Mouse (Mus musculus): ENCODE data around the gene Nagk.
"Not testable (repeated sequence)": the region's sequence is repeated elsewhere in the genome, so short reads cannot be mapped to it uniquely, and the experiment has no call there.

Gene Nagk

DNA sequence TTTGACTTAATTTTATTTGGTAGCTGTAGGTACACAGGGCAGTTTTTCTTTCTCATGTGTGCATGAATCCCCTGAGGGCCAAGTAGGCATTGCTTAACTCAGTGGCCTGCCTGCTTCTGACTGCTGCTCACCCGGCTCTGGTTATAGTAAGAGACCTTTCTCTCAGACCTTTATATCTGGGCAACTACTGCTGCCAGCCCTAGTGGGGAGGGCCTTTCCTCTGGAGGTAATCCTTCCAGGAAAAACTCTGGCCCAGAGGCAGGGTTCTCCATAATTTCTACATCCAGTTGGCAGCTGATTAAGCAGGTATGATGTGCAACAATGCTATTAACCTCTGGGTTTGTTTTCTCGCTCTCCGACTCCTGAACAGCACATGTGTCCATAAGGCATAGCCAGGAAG, 8.1 kb downstream of the Nagk start:
- in situ Hi-C loops (cut with MboI, MseI), result no loop called here

DNA sequence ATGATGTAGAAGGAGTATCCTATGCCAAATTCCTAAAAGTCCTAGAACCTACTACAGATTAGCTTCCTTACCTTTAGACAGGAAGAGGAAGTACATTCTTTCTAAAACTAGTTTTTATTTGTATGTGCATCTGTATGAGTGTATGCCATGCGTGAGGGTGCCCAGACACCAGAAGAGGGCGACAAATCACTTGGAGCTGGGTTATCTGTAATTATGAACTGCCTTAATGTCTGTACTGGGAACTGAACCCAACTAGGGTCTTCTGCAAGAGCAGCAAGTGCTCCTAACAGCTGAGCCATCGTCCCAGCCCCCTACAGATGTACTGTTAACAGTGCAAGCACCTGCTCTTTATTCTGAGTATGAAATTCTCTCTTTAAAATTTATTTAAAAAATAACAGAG, 21.0 kb downstream of the Nagk start:
- in situ Hi-C loops (cut with MboI, MseI), result no loop called here

DNA sequence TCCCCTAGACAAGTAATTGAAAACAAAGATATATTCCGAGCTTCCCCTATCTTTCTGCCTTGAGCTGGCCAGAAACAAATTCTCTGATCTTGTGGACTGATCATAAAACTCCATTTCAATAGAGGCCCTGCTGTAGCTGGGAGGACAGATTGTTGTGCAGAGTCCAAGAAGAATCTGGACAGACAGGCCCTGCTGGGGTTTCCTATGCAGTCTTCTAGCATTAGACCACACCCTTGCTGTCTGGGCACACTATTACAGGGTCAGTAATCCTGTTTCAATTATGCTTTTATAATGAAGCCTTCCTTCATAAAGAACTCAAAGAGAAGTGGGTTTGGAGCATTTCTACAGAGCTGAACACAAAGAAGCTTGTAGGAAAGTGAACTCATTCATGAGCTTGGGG, 24.2 kb downstream of the Nagk start:
- in situ Hi-C loops (cut with MboI, MseI), result no loop called here

DNA sequence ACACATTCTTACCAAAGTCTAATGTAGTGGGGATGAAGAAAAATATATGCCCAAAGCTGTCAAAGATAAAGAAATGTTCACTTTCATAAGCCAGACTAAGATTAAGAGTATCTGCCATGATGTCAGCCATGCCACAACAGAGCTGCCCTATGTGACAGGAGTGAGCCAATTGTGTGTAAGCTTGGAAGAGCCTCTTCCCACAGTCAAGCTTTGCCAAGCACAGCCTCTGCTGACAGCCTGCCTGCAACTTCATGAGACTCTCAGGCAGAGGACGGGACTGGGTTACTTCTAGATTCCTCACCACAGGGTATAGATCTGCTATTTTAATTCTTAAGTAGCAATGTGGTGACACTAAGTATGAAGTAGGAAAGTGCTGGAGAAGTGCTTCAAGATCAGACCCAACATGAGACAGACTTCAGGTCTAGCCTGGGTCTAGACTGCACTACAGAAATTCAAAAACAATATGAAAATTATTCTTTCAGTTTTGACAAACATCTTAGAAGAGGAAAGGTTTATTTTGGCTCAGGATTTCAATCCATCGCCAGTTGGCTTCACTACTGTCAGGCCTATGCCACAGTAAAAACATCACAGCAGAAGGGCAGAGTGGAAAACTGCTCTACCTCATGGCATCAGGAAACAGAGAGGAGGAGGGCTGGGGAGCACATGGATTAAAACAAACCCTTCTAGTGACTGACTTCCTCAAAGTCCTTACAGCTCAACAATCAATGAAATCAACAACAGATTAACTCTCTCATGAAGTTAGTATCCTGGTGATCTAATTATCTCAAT, 26.1 kb downstream of the Nagk start:
- in situ Hi-C loops (cut with MboI, MseI), result no loop called here

DNA sequence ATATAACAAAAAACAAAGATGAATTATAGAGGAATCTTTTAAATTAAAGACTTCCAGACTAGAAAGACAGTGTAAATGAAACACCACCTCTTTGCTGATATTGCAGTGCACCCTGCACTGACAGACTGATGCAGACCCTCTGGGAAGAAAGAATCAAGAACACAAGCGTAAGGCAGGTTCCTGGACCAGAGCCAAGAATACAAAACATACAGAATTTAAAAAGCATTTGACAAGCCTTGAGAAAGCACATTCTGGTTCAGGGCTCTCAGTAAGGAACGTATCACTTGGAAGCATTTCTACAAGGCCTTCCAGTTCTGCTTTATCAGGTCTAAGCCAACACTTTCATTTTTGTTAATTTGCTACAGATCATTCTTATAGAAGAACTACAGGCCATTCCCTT, 27.1 kb downstream of the Nagk start:
- in situ Hi-C loops (cut with MboI, MseI), result no loop called here

DNA sequence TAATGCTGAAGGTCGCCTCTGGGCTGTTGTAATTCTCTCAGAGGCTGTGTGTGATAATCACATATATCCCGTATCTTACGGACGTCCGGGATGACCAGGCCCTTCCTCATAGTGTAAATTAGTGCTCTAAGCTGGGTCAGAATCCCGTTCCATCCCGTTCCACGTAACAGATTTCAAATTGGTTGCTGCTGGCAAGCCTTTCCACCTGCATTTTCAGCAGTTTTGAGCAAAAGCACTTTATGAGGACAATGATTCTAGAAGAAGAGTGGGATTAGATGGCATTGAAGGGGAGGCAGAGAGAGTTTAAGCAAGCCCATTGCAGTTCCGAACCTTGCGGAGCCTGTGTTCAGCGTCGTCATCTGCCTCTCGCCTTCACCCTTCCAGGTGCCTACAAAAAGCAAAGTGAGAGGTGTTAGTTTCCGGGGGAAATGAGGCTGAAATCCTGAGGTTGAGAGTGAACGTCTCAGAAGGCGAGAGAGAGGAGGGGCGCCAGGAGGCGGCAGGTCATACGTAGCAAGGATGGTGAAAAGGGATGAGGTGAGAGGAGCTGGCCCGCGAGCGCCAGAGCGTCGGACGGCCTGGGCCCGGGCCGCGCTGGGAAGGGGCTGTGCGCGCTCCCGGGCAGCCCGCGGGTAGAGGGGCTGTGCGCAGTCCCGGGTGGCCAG, 36.3 kb downstream of the Nagk start:
- in situ Hi-C loops (cut with MboI, MseI), result no loop called here

DNA sequence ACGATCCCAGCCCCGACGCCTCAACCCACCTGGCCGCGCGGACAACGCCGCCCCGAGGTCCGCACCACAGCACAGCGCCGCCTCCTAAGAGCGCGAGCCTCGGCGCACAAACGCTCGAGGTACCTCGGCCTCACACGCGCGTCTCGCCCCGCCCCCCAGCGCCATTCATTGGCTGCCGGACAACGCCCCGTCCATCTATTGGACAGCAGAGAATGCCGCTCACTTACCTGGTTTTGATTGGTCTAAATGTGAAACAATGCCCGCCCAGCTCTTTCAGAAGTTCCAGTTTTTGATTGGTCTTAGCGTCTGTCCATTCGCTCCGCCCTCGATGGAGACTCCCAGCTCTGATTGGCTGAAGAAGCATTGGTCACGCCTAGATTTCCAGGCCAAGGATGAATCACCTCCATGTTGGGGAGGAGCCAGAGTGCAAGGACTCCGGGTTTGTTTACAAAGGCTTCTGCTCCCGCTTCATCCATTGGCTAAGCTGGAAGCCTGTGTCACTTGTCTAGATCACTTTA, 36.9 kb downstream of the Nagk start, which contains the start of gene Paip2b:
Gene Paip2b (minus strand): TSS at position 136 of the 518 bp plus-strand sequence.
- in situ Hi-C loops (cut with MboI, MseI), result no loop called here

DNA sequence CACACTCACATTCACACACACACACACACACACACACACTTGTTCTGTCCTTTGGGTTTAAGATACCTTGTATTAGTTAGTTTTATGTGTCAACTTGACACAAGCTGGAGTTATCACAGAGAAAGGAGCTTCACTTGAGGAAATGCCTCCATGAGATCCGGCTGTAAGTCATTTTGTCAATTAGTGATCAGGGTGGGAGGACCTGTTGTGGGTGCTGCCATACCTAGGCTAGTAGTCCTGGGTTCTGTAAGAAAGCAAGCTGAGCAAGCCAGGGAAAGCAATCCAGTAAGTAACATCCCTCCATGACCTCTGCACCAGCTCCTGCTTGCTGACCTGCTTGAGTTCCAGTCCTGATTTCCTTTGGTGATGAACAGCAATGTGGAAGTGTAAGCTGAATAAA, 37.6 kb downstream of the Nagk start:
- in situ Hi-C loops (cut with MboI, MseI), result not testable (repeated sequence)

DNA sequence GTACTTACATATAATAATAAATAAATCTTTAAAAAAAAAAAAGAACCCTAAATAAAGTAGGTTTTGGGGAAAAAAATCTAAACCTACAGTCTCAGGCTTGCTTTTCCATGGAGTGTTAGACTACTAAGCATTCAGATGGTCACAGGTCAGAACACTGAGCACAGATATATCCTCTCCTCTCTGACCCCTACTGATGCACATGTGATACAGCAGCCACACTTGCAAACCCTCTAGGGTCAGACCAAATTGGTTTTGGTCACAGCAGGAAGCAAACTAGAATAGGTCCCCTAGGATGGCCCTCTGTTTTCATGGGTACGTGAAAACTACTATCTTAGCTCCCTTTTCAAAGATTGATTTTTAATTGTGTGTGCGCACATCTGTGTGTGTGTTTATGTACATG, 42.0 kb downstream of the Nagk start:
- in situ Hi-C loops (cut with MboI, MseI), result no loop called here

DNA sequence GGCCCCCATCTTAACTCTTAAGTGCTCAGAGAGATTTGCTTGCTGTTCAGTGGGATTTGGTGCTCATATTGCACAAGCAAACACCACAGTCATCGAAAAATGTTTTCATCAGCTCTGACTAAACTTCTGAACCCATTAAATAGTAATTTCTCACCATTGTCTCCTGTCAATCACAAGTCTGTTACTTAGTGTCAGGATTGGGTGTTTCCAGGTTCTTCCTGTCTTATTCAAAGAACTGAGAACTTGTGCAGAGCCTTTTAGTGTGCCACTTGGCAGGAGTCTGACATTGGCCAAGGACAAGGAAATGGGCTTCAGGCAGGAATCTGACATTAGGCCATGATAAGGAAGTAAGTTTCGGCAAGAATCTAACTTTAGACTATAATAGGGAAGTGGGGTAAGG, 43.3 kb downstream of the Nagk start:
- in situ Hi-C loops (cut with MboI, MseI), result no loop called here

DNA sequence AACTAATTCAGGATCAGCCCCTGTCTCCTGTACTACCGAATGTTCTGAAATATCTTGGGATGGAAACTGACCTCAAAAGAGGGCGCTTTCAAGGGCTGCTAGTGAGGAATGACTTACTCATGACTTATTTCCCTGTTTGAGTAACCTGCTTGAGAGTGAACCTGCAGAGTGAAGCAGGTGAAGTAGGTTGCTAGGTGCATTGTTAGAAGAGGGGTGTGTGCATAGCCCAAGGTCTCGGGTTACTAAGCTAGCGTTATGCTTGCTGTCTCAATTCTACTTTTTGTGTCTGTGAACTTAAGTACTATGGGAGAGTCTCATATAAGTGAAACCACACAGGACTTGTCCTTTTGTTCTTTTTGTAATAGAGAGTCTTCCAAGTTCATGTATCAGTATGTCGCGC, 45.3 kb downstream of the Nagk start:
- in situ Hi-C loops (cut with MboI, MseI), result no loop called here

DNA sequence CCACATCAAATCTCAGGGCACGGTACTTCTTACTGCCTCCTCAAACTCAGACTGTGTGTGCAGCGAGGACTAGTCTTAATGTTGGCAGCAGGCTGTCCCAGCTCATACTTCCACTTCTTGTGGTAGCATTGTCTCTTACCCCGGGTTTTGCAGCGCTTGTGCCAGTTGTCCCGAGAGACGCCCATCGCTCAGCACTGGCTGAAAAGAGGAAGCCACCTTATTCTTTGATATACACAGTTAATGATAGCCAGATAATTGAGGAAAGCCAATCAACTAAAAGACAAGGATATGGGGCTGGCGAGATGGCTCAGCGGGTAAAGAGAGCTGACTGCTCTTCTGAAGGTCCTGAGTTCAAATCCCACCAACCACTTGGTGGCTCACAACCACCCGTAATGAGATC, 50.1 kb downstream of the Nagk start:
- in situ Hi-C loops (cut with MboI, MseI), result no loop called here

DNA sequence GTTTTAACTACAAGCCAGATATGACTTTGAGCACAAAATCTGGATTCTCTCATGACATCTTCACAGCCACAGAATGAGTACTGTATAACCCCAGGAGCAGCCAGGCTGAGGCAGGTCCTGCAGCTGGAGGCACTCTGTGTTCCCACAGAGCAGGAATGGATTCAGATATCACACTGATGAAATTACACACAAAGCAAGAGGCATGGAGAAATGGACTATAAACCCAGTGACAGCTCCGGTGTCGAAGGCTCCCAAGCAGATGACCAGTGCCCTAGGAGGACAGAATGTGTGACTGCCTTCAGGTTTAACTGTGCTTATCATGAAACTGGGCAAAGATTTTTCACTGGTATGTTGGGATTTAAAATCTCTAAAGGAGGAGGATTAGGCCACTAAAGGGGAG, 51.4 kb downstream of the Nagk start:
- in situ Hi-C loops (cut with MboI, MseI), result no loop called here

DNA sequence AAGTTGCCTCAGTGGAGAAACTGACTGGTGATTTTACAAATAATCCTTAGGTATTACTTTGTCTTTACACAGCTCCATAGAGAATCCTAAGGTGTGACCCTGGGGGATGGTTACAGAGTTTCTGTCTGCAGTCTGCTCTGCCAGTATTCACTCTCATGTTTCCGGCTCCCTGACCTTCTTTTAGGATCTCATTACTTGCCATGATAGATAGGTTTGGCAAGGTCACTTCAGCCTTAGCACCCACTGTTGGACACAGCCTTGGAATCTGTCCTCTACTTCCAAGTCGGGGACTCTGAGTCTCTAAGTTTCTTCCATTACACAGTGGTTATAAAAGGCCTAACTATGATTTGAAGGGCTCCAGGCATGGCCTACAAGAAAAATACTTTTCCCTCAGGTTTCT, 54.7 kb downstream of the Nagk start:
- in situ Hi-C loops (cut with MboI, MseI), result no loop called here

Data from T-helper 2 cell (primary cell).